Mouse (Mus musculus) limb, embryonic 10.5 days (tissue): ENCODE data around the gene Glipr2. TPM values are rescaled to one million over a fixed set of nuclear protein-coding genes. Genes with fewer than 3 reads are reported as not detected.

Experiments
- DNase-seq: peaks from one replicate; pipeline ENCODE4 v3.0.0-alpha.2; 2017; ENCODE audit warnings: low spot score
- H3K27ac ChIP-seq: fragments of 300-500 bp; sonication (generic); 2 replicates; pipeline ENCODE4 v1.5.1; 2016; ENCODE audit warnings: mild to moderate bottlenecking
- H3K27me3 ChIP-seq: fragments of 300-500 bp; sonication (generic); 2 replicates; pipeline ENCODE4 v1.6.1; 2016; ENCODE audit warnings: low read depth, mild to moderate bottlenecking; ENCODE audit not compliant: poor library complexity, severe bottlenecking
- H3K36me3 ChIP-seq: fragments of 300-500 bp; sonication (generic); 2 replicates; pipeline ENCODE4 v1.6.1; 2016; ENCODE audit warnings: mild to moderate bottlenecking, moderate library complexity
- H3K4me1 ChIP-seq: fragments of 300-500 bp; sonication (generic); 2 replicates; pipeline ENCODE4 v1.6.1; 2016
- H3K4me3 ChIP-seq: fragments of 300-500 bp; sonication (generic); 2 replicates; pipeline ENCODE4 v1.5.1; 2016; ENCODE audit warnings: mild to moderate bottlenecking, moderate library complexity
- H3K9me3 ChIP-seq: fragments of 300-500 bp; sonication (generic); replicated peaks from 2 replicates; pipeline ENCODE4 v1.6.1; 2016; ENCODE audit warnings: mild to moderate bottlenecking
- WGBS: fragments of 180-500 bp; shearing (Covaris S2); methylation state at CpG from one replicate; pipeline ENCODE4 v1.1.7; 2016; 5-methylcytosine and 5-hydroxymethylcytosine counted together
- polyA plus RNA-seq: library from polyadenylated mRNA; unstranded; fragments of >200 nt; fragmentation: Nextera tagmentation; extraction: Ambion mirVana; gene quantifications from 2 replicates; pipeline ENCODE4 v1.2.1, GENCODE M21; 2016

Gene Glipr2
- polyA plus RNA-seq, 1 experiment from 2014 or later: 44.7 TPM

GRCm38 (mm10) chr4:43974914-43975616 lies 17.9 kb downstream of the Glipr2 start:
- Histone ChIP-seq H3K9me3 (no peaks in the 10 kb centered on the region), H3K27ac (no peak overlapping the region), H3K27me3 (0 out of 2 replicates have a peak, but pooled peaks cover 6% of the 10 kb centered on the region), H3K4me1 (peaks cover 36% of the 10 kb centered on the region), H3K36me3 (no peaks in the 10 kb centered on the region), H3K4me3 (no peak overlapping the region)
- 87% methylated on average over 10 of the region's 10 CpGs for WGBS
- DNase-seq: no peak

GRCm38 (mm10) chr4:43976223-43976740 lies 19.1 kb downstream of the Glipr2 start:
- WGBS: 89% methylated on average over 6 of the region's 6 CpGs
- Histone ChIP-seq H3K4me1 (peaks cover 36% of the 10 kb centered on the region), H3K36me3 (no peaks in the 10 kb centered on the region), H3K9me3 (no peaks in the 10 kb centered on the region), H3K27me3 (0 out of 2 replicates have a peak, but pooled peaks cover 6% of the 10 kb centered on the region), H3K27ac (no peak overlapping the region), H3K4me3 (no peak overlapping the region)
- DNase-seq: no peak

GRCm38 (mm10) chr4:43978521-43979443 lies 21.6 kb downstream of the Glipr2 start:
- Histone ChIP-seq H3K4me3 (no peak overlapping the region), H3K9me3 (no peaks in the 10 kb centered on the region), H3K27ac (peak overlapping the region; percentile 78), H3K4me1 (peaks cover 22% of the 10 kb centered on the region), H3K36me3 (no peaks in the 10 kb centered on the region), H3K27me3 (0 out of 2 replicates have a peak, but pooled peaks cover 6% of the 10 kb centered on the region)
- 25% methylated on average over 17 of the region's 17 CpGs for WGBS
- no peak for DNase-seq

GRCm38 (mm10) chr4:43979746-43980145 lies 22.5 kb downstream of the Glipr2 start:
- no peak overlapping the region for H3K27ac ChIP-seq
- no peaks in the 10 kb centered on the region for H3K36me3 ChIP-seq
- peaks cover 22% of the 10 kb centered on the region for H3K4me1 ChIP-seq
- H3K27me3 ChIP-seq: 0 out of 2 replicates have a peak, but pooled peaks cover 9% of the 10 kb centered on the region
- WGBS: 94% methylated on average over 3 of the region's 3 CpGs
- DNase-seq: no peak
- no peak overlapping the region for H3K4me3 ChIP-seq
- H3K9me3 ChIP-seq: no peaks in the 10 kb centered on the region

GRCm38 (mm10) chr4:43980236-43980635 lies 23.0 kb downstream of the Glipr2 start:
- WGBS: 85% methylated on average over 4 of the region's 4 CpGs
- DNase-seq: no peak
- no peak overlapping the region for H3K4me3 ChIP-seq
- H3K9me3 ChIP-seq: no peaks in the 10 kb centered on the region
- H3K4me1 ChIP-seq: peaks cover 22% of the 10 kb centered on the region
- H3K27ac ChIP-seq: no peak overlapping the region
- H3K36me3 ChIP-seq: no peaks in the 10 kb centered on the region
- 0 out of 2 replicates have a peak, but pooled peaks cover 9% of the 10 kb centered on the region for H3K27me3 ChIP-seq

- Histone ChIP-seq H3K4me1 (peaks cover 22% of the 10 kb centered on the region), H3K4me3 (no peak overlapping the region), H3K9me3 (no peaks in the 10 kb centered on the region), H3K36me3 (no peaks in the 10 kb centered on the region), H3K27me3 (0 out of 2 replicates have a peak, but pooled peaks cover 9% of the 10 kb centered on the region), H3K27ac (0 out of 2 replicates have a peak overlapping the region, but pooled peaks have one; percentile 51)
- DNase-seq: no peak
- WGBS: 98% methylated on average over 6 of the region's 6 CpGs
Observed at GRCm38 (mm10) chr4:43980846-43981245, 23.6 kb downstream of the Glipr2 start.

GRCm38 (mm10) chr4:43981251-43981650 lies 24.1 kb downstream of the Glipr2 start:
- Histone ChIP-seq H3K9me3 (no peaks in the 10 kb centered on the region), H3K4me3 (no peak overlapping the region), H3K27me3 (0 out of 2 replicates have a peak, but pooled peaks cover 9% of the 10 kb centered on the region), H3K36me3 (no peaks in the 10 kb centered on the region), H3K4me1 (peaks cover 22% of the 10 kb centered on the region), H3K27ac (peak overlapping the region; percentile 51)
- no peak for DNase-seq
- WGBS: 92% methylated on average over 7 of the region's 7 CpGs

GRCm38 (mm10) chr4:43982053-43982732 lies 25.0 kb downstream of the Glipr2 start:
- no peaks in the 10 kb centered on the region for H3K9me3 ChIP-seq
- H3K4me1 ChIP-seq: peaks cover 22% of the 10 kb centered on the region
- WGBS: 2% methylated on average over 24 of the region's 24 CpGs
- H3K27me3 ChIP-seq: 0 out of 2 replicates have a peak, but pooled peaks cover 9% of the 10 kb centered on the region
- peak overlapping the region; percentile 91 for H3K27ac ChIP-seq
- H3K4me3 ChIP-seq: peak overlapping the region; percentile 50
- H3K36me3 ChIP-seq: no peaks in the 10 kb centered on the region
- DNase-seq: peak; percentile 98

- no peak for DNase-seq
- Histone ChIP-seq H3K27ac (peak within 1 kb of the TSS; percentile 91), H3K27me3 (0 out of 2 replicates have a peak, but pooled peaks cover 3% of the 10 kb centered on the region), H3K9me3 (no peaks in the 10 kb centered on the region), H3K4me1 (peaks cover 22% of the 10 kb centered on the region), H3K36me3 (no peaks in the 10 kb centered on the region), H3K4me3 (peak within 1 kb of the TSS; percentile 50)
- WGBS: 83% methylated on average over 11 of the region's 11 CpGs
Observed at GRCm38 (mm10) chr4:43983181-43983580, 26.0 kb downstream of the Glipr2 start, which contains the start of gene Ccin. Ccin (plus strand) TSS chr4:43983483.

GRCm38 (mm10) chr4:43983756-43984155 lies 26.6 kb downstream of the Glipr2 start:
- WGBS: 92% methylated on average over 22 of the region's 22 CpGs
- no peak for DNase-seq
- H3K36me3 ChIP-seq: no peaks in the 10 kb centered on the region
- no peak overlapping the region for H3K27ac ChIP-seq
- no peak overlapping the region for H3K4me3 ChIP-seq
- no peaks in the 10 kb centered on the region for H3K9me3 ChIP-seq
- H3K27me3 ChIP-seq: 0 out of 2 replicates have a peak, but pooled peaks cover 3% of the 10 kb centered on the region
- peaks cover 16% of the 10 kb centered on the region for H3K4me1 ChIP-seq

GRCm38 (mm10) chr4:43984326-43984725 lies 27.1 kb downstream of the Glipr2 start:
- 0 out of 2 replicates have a peak, but pooled peaks cover 3% of the 10 kb centered on the region for H3K27me3 ChIP-seq
- 92% methylated on average over 19 of the region's 19 CpGs for WGBS

GRCm38 (mm10) chr4:43988976-43989375 lies 31.8 kb downstream of the Glipr2 start:
- Histone ChIP-seq H3K27ac (no peak overlapping the region), H3K36me3 (no peaks in the 10 kb centered on the region), H3K4me1 (no peaks in the 10 kb centered on the region), H3K4me3 (no peak overlapping the region), H3K9me3 (no peaks in the 10 kb centered on the region), H3K27me3 (0 out of 2 replicates have a peak, but pooled peaks cover 3% of the 10 kb centered on the region)
- WGBS: 89% methylated on average over 3 of the region's 3 CpGs
- DNase-seq: peak; percentile 15

More at GRCm38 (mm10) chr4:43984326-43984725, 27.1 kb downstream of the Glipr2 start:
- peaks cover 10% of the 10 kb centered on the region for H3K4me1 ChIP-seq
- no peak overlapping the region for H3K4me3 ChIP-seq
- DNase-seq: peak; percentile 26
- H3K27ac ChIP-seq: no peak overlapping the region
- H3K9me3 ChIP-seq: no peaks in the 10 kb centered on the region
- no peaks in the 10 kb centered on the region for H3K36me3 ChIP-seq
